Mouse (Mus musculus): Measurements from ENCODE around the gene Ccna2. TPM values are rescaled to one million over a fixed set of nuclear protein-coding genes. Genes with fewer than 3 reads are reported as not detected.

Ccna2 gene
- polyA plus RNA-seq, 1 experiment, result 31.1 TPM

DNA sequence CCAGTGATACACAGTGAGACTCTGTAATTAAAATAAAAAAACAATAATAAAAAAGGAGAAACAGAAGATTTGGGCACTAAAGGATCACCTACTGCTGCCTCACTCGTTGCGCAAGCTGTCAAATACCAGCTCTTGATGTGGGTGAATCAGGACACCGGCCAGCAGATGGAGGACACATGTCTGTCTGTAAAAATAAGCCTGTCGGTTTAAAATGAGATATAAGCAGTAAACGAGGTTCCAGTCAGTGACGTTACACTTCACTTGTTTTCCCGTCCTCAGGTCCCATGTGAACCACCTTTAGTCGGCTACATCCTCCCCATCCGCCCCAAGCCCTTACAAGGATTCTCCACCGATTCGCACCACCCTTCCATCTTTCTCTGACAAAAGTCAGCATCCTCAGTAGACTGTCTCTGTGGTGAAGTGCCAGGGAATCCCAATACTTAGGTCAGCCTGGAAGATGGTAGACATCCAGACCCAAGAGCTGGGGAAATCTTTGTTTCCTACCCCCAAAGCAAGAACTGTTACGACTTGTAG is 20.0 kb downstream of the Ccna2 start:
- no peak overlapping the region for H3K27ac ChIP-seq (ENCODE audit: insufficient read depth, low read length)
- TF ChIP-seq CTCF (IDR thresholded peaks at IDR 0.05; ENCODE audit: extremely low read depth, insufficient read depth, insufficient read length, insufficient replicate concordance) (no peak), POLR2A (IDR thresholded peaks at IDR 0.05; ENCODE audit: low read depth, low read length) (no peak)
- peaks cover 4% of the 10 kb centered on the region; the same call in 1 of the 2 replicates for H3K4me1 ChIP-seq (ENCODE audit: control insufficient read depth, insufficient read depth, insufficient read length)
- peak overlapping the region; percentile 84 for H3K4me3 ChIP-seq (ENCODE audit: extremely low read depth, insufficient read depth, insufficient read length)
- no peak for DNase-seq (ENCODE audit: low read depth in 1 of 2, low spot score in 2 of 2)
- WGBS, result 10% methylated on average over 12 of the region's 12 CpGs
- peaks cover 2% of the 10 kb centered on the region; the same call in 1 of the 2 replicates for H3K36me3 ChIP-seq (ENCODE audit: control insufficient read depth, insufficient read depth, low read length)
- no peaks in the 10 kb centered on the region for H3K27me3 ChIP-seq (ENCODE audit: control insufficient read depth, insufficient read depth, low read length)

DNA sequence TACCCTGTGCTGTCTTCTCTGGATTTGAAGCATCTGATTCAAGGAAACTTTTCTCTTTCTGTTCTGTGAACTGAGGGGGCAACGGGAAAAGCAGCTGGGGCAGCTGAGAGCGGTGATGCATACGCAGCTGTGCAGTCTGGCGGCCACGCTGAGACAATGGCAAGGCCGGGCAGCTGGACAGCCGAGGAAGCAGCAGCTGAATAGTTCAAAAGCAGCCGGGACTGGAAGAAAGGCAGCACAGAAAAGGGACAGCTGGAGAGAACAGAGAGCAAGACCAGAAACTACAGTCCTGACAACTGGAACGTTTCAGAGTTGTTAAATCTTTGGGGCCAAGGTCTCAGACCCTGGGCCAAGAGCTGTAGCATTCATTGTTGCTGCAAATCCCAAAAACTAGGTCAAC is 20.6 kb downstream of the Ccna2 start:
- no peak for DNase-seq (ENCODE audit: low read depth in 1 of 2, low spot score in 2 of 2)

DNA sequence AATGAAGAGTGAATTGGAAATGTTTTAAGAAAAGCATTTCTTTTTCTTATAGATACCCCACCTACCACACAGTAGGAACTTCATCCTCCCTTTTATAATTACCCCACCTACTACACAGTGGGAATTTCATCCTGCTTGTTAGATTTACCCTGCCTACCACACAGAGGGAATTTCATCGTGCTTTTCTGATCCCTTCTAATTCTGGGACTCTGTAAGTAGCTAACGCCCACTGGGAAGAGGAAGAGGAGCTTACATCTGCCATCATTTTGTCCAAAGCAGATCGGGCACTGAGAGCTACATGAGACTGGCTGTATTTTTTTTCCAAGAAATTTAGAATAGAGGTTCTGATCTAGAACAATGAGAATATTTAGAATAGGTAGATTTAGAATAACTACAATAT is 27.0 kb downstream of the Ccna2 start:
- WGBS, result 80% methylated on average over 3 of the region's 3 CpGs
- Histone ChIP-seq H3K36me3 (ENCODE audit: control insufficient read depth, insufficient read depth, low read length) (no peaks in the 10 kb centered on the region), H3K27ac (ENCODE audit: insufficient read depth, low read length) (no peak overlapping the region), H3K27me3 (ENCODE audit: control insufficient read depth, insufficient read depth, low read length) (no peaks in the 10 kb centered on the region), H3K4me3 (ENCODE audit: extremely low read depth, insufficient read depth, insufficient read length) (no peak overlapping the region), H3K4me1 (ENCODE audit: control insufficient read depth, insufficient read depth, insufficient read length) (no peaks in the 10 kb centered on the region)
- TF ChIP-seq CTCF (IDR thresholded peaks at IDR 0.05; ENCODE audit: extremely low read depth, insufficient read depth, insufficient read length, insufficient replicate concordance) (no peak), POLR2A (IDR thresholded peaks at IDR 0.05; ENCODE audit: low read depth, low read length) (no peak)
- no peak for DNase-seq (ENCODE audit: low read depth in 1 of 2, low spot score in 2 of 2)

More for the DNA sequence above, 20.6 kb downstream of the Ccna2 start:
- Histone ChIP-seq H3K27ac (ENCODE audit: insufficient read depth, low read length) (no peak overlapping the region), H3K36me3 (ENCODE audit: control insufficient read depth, insufficient read depth, low read length) (peaks cover 2% of the 10 kb centered on the region; the same call in 1 of the 2 replicates), H3K4me3 (ENCODE audit: extremely low read depth, insufficient read depth, insufficient read length) (no peak overlapping the region), H3K27me3 (ENCODE audit: control insufficient read depth, insufficient read depth, low read length) (no peaks in the 10 kb centered on the region), H3K4me1 (ENCODE audit: control insufficient read depth, insufficient read depth, insufficient read length) (peaks cover 4% of the 10 kb centered on the region; the same call in 1 of the 2 replicates)
- no peak for TF ChIP-seq CTCF (IDR thresholded peaks at IDR 0.05; ENCODE audit: extremely low read depth, insufficient read depth, insufficient read length, insufficient replicate concordance)
- no peak for TF ChIP-seq POLR2A (IDR thresholded peaks at IDR 0.05; ENCODE audit: low read depth, low read length)
- WGBS, result 24% methylated on average over 9 of the region's 9 CpGs

DNA sequence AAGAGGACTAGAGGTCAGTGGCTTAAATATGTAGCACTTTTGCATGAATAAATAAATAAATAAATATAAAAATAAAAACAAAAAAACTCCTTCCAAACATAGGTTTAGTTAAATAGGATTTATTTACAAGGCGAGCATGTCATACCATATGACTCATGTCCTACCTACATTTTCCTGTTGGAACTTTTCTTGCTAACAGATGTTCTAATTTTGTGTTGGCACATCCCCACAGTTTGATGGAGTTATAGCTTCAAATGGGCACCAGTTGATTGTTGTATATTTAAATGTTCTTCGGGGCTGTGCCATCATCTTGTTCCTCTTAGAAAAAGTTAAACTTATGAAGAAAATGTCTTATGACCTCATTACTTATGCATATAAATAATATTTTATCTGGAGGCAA is 30.6 kb downstream of the Ccna2 start:
- Histone ChIP-seq H3K27me3 (ENCODE audit: control insufficient read depth, insufficient read depth, low read length) (no peaks in the 10 kb centered on the region), H3K27ac (ENCODE audit: insufficient read depth, low read length) (no peak overlapping the region), H3K36me3 (ENCODE audit: control insufficient read depth, insufficient read depth, low read length) (no peaks in the 10 kb centered on the region), H3K4me3 (ENCODE audit: extremely low read depth, insufficient read depth, insufficient read length) (no peak overlapping the region), H3K4me1 (ENCODE audit: control insufficient read depth, insufficient read depth, insufficient read length) (no peaks in the 10 kb centered on the region)
- WGBS, result 84% methylated on average over 2 of the region's 2 CpGs
- DNase-seq (ENCODE audit: low read depth in 1 of 2, low spot score in 2 of 2), result no peak
- TF ChIP-seq CTCF (IDR thresholded peaks at IDR 0.05; ENCODE audit: extremely low read depth, insufficient read depth, insufficient read length, insufficient replicate concordance), result no peak
- TF ChIP-seq POLR2A (IDR thresholded peaks at IDR 0.05; ENCODE audit: low read depth, low read length), result no peak

DNA sequence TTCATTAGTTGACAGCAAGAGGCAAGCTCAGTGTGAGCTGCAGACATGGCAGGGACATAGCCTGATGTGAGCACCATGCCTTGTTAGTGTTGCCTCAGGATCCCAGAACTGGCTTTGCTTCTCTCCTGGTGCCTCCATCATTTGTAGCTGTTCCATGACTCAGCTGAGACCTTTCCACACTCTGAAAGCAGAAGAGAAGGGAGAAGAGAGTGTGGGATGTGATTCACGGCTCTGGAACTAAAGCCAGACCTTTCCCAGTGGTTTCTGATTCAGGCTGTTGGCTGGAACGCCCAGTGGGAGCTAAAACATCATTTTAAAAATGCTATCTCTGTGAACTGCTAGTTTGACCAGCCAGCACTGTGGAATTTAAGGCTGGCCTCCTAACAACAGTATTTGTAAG is 31.2 kb downstream of the Ccna2 start:
- DNase-seq (ENCODE audit: low read depth in 1 of 2, low spot score in 2 of 2), result no peak
- no peaks in the 10 kb centered on the region for H3K4me1 ChIP-seq (ENCODE audit: control insufficient read depth, insufficient read depth, insufficient read length)
- no peaks in the 10 kb centered on the region for H3K27me3 ChIP-seq (ENCODE audit: control insufficient read depth, insufficient read depth, low read length)
- H3K27ac ChIP-seq (ENCODE audit: insufficient read depth, low read length), result no peak overlapping the region
- no peak overlapping the region for H3K4me3 ChIP-seq (ENCODE audit: extremely low read depth, insufficient read depth, insufficient read length)
- WGBS, result 65% methylated on average over 2 of the region's 2 CpGs
- no peaks in the 10 kb centered on the region for H3K36me3 ChIP-seq (ENCODE audit: control insufficient read depth, insufficient read depth, low read length)
- no peak for TF ChIP-seq CTCF (IDR thresholded peaks at IDR 0.05; ENCODE audit: extremely low read depth, insufficient read depth, insufficient read length, insufficient replicate concordance)

DNA sequence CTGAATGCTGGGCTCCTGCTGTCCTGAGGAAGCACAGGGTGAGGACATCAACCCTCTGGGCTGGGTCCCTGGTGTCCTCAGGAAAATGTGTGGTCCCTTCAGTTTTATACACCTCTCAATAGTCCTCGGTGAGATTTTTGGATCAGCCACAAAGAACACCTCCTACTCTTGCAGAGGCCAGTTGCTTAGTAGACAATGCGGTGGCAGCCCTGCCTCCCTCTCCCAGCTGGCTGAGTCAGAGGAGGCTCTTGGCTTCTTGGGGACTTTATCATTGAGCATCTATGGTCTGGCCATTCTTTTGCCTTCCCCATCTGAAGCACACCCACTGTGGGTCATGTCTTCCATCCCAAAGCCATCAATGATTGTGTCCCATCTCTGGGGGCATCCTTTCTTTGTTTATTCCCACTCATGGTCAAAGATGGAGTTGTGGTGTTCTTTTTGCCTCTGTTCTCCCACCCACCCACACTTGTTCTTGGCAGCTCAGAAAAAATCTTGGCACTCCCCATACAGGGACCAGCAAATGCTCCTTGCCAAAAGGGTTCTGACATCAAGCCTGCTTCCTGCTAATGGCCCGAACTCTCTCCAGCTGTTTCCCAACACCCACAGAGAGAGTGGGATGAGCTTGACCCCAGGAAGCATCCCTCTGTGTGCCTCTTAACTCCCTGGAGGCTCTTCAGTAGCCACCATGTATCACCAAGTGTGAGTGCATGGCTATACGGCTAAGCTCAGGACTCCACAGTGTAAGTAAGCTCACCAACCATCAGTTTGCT is 34.1 kb downstream of the Ccna2 start:
- Histone ChIP-seq H3K36me3 (ENCODE audit: control insufficient read depth, insufficient read depth, low read length) (no peaks in the 10 kb centered on the region), H3K27ac (ENCODE audit: insufficient read depth, low read length) (no peak overlapping the region), H3K4me3 (ENCODE audit: extremely low read depth, insufficient read depth, insufficient read length) (no peak overlapping the region), H3K27me3 (ENCODE audit: control insufficient read depth, insufficient read depth, low read length) (no peaks in the 10 kb centered on the region), H3K4me1 (ENCODE audit: control insufficient read depth, insufficient read depth, insufficient read length) (no peaks in the 10 kb centered on the region)
- TF ChIP-seq CTCF (IDR thresholded peaks at IDR 0.05; ENCODE audit: extremely low read depth, insufficient read depth, insufficient read length, insufficient replicate concordance) (no peak), POLR2A (IDR thresholded peaks at IDR 0.05; ENCODE audit: low read depth, low read length) (no peak)
- 87% methylated on average over 4 of the region's 4 CpGs for WGBS
- no peak for DNase-seq (ENCODE audit: low read depth in 1 of 2, low spot score in 2 of 2)

DNA sequence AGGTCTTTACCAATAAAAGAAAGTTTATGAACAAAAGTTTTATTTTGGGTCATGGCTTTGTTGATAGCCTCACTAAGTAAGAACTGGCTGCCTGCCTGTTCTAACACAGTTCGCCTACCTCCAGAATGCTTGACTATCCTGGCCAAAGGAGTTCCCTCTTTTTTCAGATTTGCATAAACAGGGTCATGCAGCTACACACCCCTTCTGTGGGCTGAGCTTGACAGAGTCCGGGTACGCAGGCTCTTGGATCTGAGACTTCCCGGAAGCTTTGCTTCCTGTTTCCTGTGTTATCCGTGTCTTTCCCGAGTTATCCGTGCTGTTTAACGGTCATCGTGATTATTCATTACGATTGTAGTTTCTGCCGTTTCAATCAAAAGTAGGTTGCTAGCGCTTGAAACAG is 35.9 kb downstream of the Ccna2 start:
- Histone ChIP-seq H3K27ac (ENCODE audit: insufficient read depth, low read length) (no peak overlapping the region), H3K4me3 (ENCODE audit: extremely low read depth, insufficient read depth, insufficient read length) (no peak overlapping the region), H3K4me1 (ENCODE audit: control insufficient read depth, insufficient read depth, insufficient read length) (peaks cover 3% of the 10 kb centered on the region; the same call in 1 of the 2 replicates), H3K27me3 (ENCODE audit: control insufficient read depth, insufficient read depth, low read length) (peaks cover 2% of the 10 kb centered on the region; the same call in 1 of the 2 replicates), H3K36me3 (ENCODE audit: control insufficient read depth, insufficient read depth, low read length) (no peaks in the 10 kb centered on the region)
- DNase-seq (ENCODE audit: low read depth in 1 of 2, low spot score in 2 of 2), result no peak
- TF ChIP-seq CTCF (IDR thresholded peaks at IDR 0.05; ENCODE audit: extremely low read depth, insufficient read depth, insufficient read length, insufficient replicate concordance) (no peak), POLR2A (IDR thresholded peaks at IDR 0.05; ENCODE audit: low read depth, low read length) (no peak)
- 74% methylated on average over 12 of the region's 12 CpGs for WGBS

Data from spleen, adult 2 months (tissue).